Mouse (Mus musculus) spleen, adult 10 weeks (tissue): ENCODE results near the gene Zfp966. TPM values are rescaled to one million over a fixed set of nuclear protein-coding genes. Genes with fewer than 3 reads are reported as not detected.

ENCODE experiments used
- polyA plus RNA-seq: library from polyadenylated mRNA; stranded (reverse); fragments of 350-450 nt; fragmentation: Illumina TruSeq; extraction: RNeasy Lipid Tissue Mini Kit (QIAGEN cat#74804); gene quantifications from one replicate; pipeline ENCODE4 v1.2.3, GENCODE M21; 2015; ENCODE audit warnings: low replicate concordance; ENCODE audit not compliant: insufficient read depth

Gene Zfp966
- 30.9 TPM for polyA plus RNA-seq

GRCm38 (mm10) chr2:175931000-175931399, at the start of gene Zfp966:
TSS of gene Zfp966 (minus strand) at chr2:175931100.

GRCm38 (mm10) chr2:175965031-175965430, 34.1 kb upstream of the Zfp966 start, which contains the start of gene Gm2026:
TSS of gene Gm2026 (plus strand) at chr2:175965331.

GRCm38 (mm10) chr2:175869024-175869423, 61.9 kb downstream of the Zfp966 start, which contains the start of gene Gm6710:
TSS of gene Gm6710 (plus strand) at chr2:175869219.

Other genes with a start within 250 kb of the Zfp966 start
- not detected for gene Zfp969, start 227.5 kb downstream of the Zfp966 start, polyA plus RNA-seq
- not detected for gene Gm2007, start 189.6 kb downstream of the Zfp966 start, polyA plus RNA-seq
- 13.6 TPM for gene Gm14288, start 130.0 kb downstream of the Zfp966 start, polyA plus RNA-seq
- gene Gm6710, start 61.9 kb downstream of the Zfp966 start, polyA plus RNA-seq: 7.6 TPM
- gene Gm2026, start 34.2 kb upstream of the Zfp966 start, polyA plus RNA-seq: 17.2 TPM
- 1.5 TPM for gene Gm2004, start 218.7 kb upstream of the Zfp966 start, polyA plus RNA-seq